Mouse (Mus musculus): Measurements from ENCODE around the gene Kcnn3.

Kcnn3 gene

DNA sequence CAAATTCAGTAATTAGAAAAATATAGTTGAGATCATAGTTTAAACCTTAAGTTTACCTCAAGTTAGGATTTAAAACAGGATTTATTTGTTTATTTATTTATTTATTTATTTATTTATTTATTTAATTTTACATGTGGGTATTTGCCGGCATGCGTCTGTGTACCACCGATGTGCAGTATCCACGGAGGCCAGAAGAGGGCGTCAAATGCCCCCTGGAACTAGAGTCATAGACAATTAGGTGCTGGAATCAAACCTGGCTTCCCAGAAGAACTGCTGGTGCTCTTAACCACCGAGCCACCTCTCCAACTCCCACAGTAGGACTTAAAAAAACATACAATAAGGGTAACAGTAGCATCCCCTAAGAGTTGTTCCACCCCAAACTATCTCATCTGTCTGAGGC is 96.9 kb downstream of the Kcnn3 start:
- DNase-seq (ENCODE audit: low spot score): peak; percentile 8

DNA sequence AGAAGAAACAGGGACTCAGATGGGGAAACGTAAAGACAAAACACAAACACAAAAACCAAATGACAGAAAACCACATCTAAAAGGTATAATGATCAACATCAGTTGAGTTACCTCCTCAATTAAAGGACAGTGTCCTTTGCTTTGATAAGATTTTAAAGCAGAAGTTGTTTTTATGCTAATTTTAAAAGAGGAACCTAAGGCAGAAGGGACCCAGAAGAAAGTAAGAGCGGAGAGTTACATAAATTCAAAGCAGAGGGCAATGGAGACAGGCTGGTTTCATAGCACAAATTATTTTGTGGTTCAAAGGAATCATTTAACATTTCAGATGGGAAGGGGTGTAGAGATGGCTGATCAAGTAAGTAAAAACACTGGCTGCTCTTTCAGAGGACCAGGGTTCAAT is 97.4 kb downstream of the Kcnn3 start:
- DNase-seq (ENCODE audit: low spot score): no peak

DNA sequence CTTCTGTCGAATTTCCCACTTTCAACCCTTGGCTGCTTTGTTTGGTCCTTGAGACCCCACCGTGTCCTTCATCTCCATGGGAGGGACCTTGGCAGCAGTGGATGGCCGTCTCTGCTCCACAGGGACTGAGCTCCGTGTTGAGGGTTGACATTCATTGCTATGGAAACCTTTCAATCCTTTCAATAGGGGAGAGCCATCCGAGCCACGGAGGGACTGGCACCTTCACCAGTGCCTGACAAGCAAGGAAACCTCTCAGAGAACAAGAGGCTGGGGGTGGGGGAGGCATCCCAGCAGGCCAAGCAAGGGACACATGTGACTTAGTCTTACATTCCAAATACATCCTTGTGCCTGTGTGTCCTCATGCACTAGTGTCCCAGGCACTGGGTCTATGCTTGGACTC is 102.9 kb downstream of the Kcnn3 start:
- no peak for DNase-seq (ENCODE audit: low spot score)

DNA sequence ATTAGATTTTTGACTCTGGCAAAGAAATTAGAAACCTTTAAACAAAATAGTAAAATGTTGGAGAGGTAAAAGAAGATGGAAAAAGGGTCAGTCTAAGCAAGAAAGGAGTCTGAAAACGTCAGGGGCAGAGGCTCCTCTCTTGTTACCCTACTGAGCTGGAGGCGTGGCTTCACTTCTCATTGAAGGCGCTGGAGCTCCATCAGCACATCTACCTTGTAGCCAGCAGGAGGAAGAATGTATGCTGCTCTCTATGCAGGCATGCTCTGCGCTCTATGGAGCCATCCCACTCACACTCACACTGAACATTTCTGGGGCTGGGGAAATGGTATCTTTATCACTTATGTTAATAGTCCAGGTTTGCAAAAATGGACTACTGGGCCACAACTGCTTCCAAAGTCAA is 103.6 kb downstream of the Kcnn3 start:
- DNase-seq (ENCODE audit: low spot score): no peak

DNA sequence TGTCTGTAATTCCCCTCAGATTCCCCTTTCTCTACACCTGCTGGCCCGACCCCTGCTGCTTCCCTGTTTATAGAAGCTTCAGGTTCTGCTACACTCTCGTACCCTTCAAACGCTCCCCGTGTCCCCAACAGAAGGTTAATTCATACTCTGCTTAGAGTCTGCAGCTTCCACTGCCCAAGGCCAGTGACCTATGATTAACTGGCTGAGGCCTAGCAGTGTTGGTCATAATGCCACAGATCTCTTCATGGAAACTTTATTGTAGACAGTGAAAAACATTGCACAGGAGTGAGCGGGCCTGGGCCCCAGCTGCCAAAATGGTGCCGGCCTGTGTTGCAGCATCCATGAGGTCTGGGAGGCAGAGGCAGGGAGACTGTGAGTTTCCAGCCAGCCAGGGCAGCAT is 104.0 kb downstream of the Kcnn3 start:
- no peak for DNase-seq (ENCODE audit: low spot score)

DNA sequence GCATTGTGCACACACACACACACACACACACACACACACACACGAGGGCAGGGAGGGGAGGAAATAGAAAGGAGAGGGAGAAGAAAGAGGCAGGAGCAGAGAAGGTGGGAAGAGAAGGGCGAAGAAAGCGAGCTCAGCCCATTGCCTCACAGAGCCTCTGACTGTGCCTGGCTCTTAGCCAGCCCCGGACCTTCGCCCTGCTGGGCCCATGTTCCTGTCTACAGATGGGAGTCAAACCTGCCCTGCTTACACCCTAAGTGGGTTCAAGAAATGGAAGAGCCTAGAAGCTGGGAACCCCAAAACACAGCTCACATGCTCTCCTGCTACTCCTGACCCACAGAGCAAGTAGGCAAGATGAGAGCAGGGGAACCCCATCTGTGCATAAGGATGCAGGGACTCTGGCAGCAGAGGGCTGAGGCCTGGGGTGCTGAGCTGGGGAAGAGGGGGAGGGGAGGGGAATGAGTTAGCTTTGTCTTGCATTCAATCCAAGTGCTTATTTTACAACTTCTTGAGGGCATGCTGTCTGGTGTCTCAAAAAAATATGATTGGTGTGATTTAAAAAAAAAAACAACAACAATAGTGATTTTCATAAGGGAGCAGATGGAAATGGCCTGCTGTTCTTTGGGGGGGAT is 105.0 kb downstream of the Kcnn3 start:
- DNase-seq (ENCODE audit: low spot score): no peak

DNA sequence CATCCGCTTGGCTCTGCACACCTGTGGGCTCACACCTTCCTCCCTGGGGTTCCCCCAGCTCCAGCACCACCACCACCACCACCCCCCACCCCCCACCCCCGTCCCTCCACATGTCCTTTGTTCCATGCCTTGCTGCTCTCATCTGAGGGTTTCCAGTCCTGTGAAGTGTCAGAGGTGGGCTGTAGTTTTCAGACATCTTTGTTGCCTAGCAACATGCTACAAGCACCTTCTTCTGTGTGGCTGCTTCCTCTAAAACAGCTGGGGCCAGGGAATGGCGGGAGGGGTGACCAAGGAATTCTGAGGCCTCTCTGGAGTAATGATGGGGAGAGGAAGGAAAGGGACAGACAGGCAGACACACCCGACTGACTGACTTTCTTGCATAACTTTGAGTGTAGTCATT is 106.6 kb downstream of the Kcnn3 start:
- no peak for DNase-seq (ENCODE audit: low spot score)

DNA sequence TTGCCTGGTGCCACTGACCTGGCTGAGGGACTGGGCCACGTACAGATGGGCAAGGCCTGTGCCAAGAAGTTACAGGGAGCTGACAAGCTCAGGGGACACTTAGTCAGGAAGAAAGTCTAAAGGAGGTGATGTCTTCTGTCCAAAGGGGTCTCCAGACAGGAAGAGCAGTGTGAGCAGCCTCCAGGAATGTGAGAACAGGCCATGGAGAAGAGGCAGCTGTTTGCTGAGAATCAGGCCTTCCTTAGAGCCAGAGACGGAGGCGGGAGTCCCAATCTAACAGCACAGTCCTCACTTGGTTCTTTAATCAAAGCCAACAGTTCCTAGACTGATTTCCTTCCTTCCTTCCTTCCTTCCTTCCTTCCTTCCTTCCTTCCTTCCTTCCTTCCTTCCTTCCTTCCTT is 109.8 kb downstream of the Kcnn3 start:
- no peak for DNase-seq (ENCODE audit: low spot score)

DNA sequence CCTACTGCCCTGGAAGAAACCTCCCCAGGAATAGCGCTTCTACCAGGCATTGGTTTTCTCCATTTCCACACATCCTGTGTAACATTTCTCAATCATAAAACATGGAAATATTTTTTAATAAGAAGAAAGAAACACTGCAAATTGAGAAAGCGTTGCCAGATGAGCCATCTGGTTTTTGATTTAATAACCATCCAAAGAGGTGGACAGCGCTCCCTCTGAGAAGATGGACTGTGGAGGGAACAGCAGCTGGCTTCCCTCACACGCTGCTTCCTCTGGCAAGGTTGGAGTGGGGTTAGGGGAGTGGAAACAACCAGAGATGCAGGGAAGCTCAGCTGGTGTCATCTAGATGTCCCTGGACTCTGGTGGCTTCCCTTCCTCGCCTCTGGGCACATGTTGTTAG is 111.8 kb downstream of the Kcnn3 start:
- no peak for DNase-seq (ENCODE audit: low spot score)

DNA sequence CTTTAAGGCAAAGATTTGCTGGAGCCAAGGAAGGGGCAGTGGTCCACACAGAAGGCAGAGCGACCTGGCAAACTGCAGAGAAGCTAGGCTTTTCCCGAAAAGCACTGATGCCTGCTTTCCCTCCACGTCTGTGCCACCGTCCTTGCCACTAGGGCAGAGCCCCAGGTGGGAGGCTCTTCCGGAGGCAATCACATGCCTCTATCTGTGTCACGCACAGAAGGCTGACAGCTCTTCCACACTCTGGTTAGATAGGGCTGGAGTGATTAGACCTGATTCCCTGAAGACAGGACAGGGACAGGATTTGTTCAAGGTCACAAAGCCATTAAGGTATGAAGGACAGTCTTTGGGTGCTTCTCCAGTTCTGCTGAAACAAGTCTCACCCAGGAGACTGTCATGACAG is 113.6 kb downstream of the Kcnn3 start:
- DNase-seq (ENCODE audit: low spot score): no peak

DNA sequence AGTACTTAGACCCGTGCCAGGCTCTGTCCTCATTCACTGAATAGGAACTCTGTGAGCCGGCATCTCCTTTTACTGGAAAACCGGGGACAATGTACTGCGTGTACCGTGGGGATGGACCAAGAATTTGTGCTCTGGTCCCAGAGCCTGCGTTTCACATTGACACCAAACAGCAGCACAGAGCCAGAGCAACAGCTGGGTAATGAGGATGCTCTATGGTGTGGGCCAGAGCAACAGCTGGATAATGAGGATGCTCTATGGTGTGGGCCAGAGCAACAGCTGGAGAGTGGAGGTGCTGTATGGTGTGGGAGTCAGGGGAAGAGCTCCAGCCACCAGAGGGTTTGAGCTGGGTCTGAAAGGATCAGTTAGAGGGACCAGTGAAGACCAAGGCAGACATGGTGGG is 114.0 kb downstream of the Kcnn3 start:
- DNase-seq (ENCODE audit: low spot score): no peak

DNA sequence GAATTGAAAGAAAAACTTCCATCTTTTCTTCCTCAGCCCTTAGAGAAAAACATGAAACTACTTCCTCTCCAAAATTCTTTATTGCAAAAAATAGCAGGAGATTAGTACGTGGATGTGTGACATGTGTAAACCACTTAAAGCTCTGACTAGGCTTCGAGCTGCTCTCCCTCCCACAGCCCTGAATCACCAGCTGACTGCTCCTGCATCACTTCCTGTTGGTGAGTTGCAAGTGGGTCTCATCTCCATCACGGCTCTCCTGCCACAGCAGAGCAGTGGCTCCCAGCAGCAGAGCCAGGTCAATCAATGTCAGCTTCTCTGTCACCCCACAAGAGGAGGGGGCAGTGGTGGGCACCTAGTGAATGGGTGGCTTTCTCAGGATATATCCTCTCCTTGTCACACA is 120.8 kb downstream of the Kcnn3 start:
- DNase-seq (ENCODE audit: low spot score): peak; percentile 24

DNA sequence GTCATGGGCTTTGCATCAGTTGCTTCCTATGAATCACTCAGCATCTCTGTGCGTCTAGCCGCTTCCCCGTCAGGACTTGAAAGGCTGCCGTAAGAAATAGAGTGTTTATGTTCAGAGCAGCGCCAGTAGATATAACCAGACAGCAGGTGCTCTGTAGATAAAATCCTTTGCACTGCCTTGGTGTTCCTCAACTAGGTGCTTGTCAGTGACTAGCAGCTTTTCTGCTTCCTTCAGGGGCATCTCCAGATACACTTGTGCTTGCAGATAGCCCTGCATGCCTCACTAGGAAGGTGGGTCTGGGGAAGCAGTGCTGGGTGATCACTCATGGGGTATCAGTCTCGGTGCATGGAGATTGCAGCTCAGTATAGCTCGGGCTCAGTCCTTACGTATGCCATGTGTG is 123.4 kb downstream of the Kcnn3 start:
- DNase-seq (ENCODE audit: low spot score): no peak

DNA sequence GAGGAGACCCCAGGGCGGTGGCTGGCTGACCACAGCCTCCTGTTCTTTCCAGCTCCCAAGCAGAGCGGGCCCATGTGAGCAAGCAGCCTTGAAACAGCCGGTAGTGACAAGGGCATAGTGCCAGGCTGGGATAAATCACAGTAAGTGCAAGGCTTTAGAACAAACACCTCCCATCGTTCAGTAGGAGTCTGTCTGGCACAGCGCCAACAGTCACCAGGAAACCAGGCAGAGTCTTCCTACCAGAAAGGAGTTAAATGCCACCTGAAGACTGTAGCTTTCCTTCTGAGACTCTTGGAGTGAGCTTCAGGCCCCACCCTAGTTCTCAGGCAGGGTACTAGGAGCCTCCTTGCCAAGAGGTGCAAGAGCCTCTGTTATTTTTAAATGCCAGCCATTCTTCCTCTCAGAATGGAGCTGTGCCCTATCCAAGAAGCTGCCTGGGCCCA is 126.9 kb downstream of the Kcnn3 start:
- no peak for DNase-seq (ENCODE audit: low spot score)

DNA sequence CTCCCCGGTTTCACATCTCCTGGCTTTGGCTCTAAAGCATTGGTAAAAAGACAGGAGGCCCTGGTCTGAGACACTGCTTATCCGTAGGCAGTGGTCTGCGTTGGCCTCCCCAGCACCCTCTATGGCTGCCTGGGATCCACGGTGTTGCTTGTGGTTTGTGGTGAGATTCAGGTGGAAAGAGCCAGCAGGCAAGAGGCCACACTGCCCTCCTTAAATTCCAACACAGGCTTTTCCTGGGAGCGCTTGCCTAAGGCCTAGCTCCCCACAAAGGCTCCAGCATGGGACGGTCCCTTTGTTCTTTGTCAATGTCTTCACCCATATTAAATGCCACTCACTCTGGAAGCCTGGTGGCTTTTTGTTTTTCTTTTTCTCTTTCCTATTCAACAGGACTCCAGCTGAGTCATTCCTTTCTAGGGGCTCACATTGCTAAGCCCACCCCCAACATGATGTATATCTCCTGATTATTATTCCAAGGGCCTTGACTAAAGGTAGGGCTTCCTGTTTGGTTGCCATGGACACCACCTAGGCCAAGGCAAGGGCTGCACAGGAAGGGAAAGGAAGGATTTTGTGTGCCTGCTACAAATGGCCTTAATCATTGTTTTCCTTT is 127.4 kb downstream of the Kcnn3 start:
- no peak for DNase-seq (ENCODE audit: low spot score)

DNA sequence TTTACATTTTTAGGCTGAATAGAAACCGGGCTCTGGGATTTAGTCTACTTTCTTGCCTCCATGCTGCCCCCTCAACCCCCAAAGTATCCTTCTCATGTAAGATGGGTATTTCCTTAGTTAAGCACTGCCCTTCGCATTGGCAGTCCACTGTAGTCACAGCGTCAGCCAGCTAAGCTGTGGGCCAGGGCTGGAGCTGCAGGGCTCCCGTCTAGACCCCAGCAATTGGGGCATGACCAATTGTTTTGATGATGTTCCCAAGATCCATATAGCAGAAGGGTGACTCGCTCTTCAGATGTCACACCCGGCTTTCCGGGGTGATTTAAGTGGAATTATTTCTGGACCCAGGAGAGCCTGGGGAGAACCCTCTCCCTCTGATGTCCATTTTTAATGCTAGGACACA is 129.9 kb downstream of the Kcnn3 start:
- DNase-seq (ENCODE audit: low spot score): no peak

DNA sequence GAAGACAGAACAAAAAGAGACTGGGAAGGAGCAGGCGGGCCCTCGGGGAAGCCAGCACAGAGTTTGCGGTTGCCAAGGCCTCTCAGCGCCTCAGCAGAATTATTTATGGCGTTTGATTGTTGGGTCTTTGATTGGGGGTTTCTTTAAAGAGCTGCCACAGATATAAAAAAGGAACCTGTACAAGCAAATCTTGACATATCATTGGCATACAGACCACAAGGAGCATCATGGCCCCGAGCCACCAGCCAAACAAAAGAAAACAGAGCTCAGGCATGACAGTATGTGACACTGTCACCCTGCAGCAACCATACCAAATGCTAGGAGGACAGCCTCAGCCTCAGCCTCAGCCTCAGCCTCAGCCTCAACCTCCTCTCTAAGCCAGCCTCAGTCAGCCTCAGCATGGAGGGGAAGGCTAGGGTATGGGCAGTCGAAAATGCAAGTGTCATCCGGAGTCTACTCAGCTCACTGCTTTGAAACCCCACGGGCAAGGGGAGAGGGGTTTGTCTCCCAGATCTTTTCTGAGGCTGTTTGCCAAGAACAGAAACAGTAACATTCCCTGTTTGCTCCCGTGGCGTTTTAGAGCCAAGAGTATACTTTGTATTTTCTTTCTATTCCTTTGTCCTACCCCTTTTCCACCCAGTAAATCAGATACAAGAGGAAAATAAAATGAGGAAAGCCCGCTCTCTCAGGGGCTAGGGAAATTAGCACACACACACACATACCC is 133.4 kb downstream of the Kcnn3 start:
- no peak for DNase-seq (ENCODE audit: low spot score)

DNA sequence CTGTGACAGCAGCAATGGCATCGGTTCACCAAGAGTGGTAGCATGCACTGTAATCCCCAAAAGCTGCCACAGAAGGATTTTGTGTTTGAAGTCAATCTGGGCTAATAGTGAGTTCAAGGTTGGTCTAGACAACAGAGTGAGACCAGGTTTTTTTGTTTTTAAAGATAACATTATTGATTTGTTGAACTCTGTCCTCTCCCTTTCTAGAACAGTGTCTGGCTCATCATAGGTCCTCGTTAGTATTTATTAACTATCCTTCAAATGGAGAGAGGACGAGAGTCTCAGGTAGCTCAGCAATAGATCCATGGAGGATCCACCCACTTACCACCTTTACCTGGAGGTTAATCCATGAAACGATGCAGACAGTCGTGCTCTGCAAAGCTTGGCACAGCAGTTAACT is 137.1 kb downstream of the Kcnn3 start:
- DNase-seq (ENCODE audit: low spot score): no peak

DNA sequence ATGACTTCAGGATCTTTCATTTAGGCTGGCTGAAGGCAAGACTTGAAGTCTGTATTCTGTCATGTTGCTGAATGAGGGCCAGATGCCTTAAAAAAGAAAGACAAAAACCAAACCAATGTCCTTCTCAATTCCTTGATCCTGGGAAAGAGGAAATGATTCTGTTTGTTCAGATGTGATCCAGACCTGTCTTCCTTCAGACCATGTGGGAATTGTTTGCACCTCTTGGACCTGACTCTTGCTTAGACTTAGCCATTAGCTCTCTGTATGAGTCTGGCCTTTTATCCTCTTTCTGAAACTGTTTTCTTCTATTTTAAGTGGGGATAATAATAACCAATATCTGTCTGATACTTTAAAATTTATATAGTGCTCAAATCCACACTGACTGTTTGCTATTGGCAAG is 138.5 kb downstream of the Kcnn3 start:
- DNase-seq (ENCODE audit: low spot score): no peak

DNA sequence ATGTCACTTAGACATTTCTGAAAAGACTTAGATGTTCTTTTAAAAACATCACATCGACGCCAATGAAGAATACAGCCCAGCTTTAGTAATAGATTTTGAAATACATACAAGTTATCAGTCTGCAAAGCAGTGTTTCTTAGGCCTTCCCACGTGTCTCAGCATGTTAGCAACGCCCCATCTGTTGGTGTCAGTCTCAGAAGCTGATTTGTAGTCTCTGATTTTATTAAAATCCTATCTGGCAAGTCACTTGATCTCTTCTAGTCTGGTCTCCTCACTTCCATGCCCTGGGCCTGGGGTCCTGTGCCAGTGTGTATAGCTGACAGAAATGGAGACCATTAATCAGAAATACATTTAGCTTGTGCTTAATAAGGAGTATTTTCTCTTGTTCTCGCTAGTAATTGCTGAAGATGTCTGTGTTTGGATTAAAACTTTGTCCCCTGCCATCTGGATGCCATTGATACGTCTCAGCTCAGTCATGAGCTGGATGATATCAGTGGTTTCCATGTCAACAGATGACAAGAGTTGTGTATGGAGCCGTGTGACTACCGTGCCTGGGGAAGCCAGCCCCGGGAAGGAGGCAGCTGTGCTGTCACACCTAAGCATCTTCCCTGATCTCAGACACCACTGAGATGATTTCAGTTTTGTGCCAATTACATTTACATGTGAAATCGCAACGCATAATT is 140.1 kb downstream of the Kcnn3 start:
- no peak for DNase-seq (ENCODE audit: low spot score)

DNA sequence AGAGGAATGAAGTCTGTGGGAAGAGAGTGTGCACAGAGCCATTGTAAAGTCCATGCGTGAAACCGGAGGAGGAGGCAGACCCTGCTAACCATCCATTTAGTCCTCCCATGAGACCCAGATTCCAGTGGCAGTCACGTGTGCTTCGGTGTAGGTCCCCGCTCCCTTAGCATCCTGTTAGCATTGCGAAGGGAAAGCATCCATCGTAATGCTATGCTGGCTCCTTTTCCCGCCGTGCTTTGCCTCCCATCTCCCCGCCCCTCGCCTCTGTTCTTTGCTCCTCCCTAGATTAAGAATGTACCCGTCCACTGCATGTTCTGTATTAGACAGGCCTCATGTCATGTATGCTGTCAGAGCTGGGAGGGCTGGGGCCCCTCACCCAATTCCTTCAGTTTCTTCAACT is 144.8 kb downstream of the Kcnn3 start:
- no peak for DNase-seq (ENCODE audit: low spot score)

DNA sequence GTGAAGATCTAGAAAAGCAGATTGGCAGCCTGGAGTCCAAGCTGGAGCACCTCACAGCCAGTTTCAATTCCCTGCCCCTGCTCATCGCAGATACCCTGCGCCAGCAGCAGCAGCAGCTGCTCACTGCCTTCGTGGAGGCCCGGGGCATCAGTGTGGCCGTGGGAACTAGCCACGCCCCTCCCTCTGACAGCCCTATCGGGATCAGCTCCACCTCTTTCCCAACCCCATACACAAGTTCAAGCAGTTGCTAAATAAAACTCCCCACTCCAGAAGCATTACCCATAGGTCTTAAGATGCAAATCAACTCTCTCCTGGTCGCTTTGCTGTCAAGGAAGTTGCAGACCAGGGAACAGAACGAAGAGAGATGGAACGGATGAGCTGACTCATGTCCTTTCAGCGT is 147.2 kb downstream of the Kcnn3 start:
- no peak for DNase-seq (ENCODE audit: low spot score)

DNA sequence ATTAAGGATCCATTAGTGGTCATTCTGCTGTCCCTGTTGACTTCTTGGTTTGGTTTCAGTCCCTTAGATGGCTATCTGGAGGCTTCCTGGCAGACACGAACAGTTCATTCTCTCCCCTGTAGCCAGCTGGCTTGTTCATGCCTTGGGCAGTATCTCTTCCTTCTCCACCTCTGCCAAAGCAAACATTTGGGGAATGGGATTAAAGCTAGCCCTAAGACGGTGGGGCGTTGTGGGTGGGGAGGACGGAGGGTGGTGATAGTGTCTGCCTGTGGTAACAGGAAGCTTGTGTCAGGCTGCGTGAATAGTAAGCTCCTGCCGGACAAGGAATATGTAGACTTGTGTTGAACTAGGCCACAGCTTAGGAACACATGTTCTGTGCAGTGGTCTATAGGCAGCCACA is 151.4 kb downstream of the Kcnn3 start:
- no peak for DNase-seq (ENCODE audit: low spot score)
